Comparison of ENCODE assay signal across 12 mouse cellular contexts in genomic region chr4:43528487-43528886, GRCm38 (mm10). TPM values are rescaled to one million over a fixed set of nuclear protein-coding genes. Genes with fewer than 3 reads are reported as not detected.
DNase-seq lines count a peak whose midpoint lies in the region; ATAC-seq and TF ChIP-seq lines count a peak whose summit lies in the region.
"Had no signal": no experiment of that assay in that cellular context is flagged by ENCODE, and none has a peak within 500 bp of the region (broad histone marks: within the 10 kb centered on the region; RNA-seq: fewer than 3 reads in every experiment).

No protein-coding gene starts in this region.

- H3K36me3 ChIP-seq in intestine, postnatal 0 days (ENCODE audit: control insufficient read depth, insufficient read depth) = peaks cover 24% of the 10 kb centered on the region
- peaks cover 26% of the 10 kb centered on the region for H3K36me3 ChIP-seq in intestine, embryonic 15.5 days
- peaks cover 25% of the 10 kb centered on the region for H3K36me3 ChIP-seq in midbrain, postnatal 0 days (ENCODE audit: insufficient read depth, low read length)
- H3K36me3 ChIP-seq in midbrain, embryonic 11.5 days (ENCODE audit: control insufficient read depth, insufficient read depth, low read length) = peaks cover 10% of the 10 kb centered on the region
- H3K36me3 ChIP-seq in ES-E14 (ENCODE audit: control insufficient read depth, insufficient read depth, low read length, poor library complexity, severe bottlenecking) = peaks cover 24% of the 10 kb centered on the region

- H3K27ac ChIP-seq in intestine, postnatal 0 days (ENCODE audit: low read depth, low read length) = no peak overlapping the region
- no peak overlapping the region for H3K27ac ChIP-seq in intestine, embryonic 15.5 days
- no peak overlapping the region for H3K27ac ChIP-seq in midbrain, postnatal 0 days (ENCODE audit: low read depth, low read length)
- H3K27ac ChIP-seq in midbrain, embryonic 11.5 days (ENCODE audit: low read depth, low read length) = no peak overlapping the region
- no peak overlapping the region for H3K27ac ChIP-seq in ES-E14 (ENCODE audit: insufficient read depth, low read depth, low read length, poor library complexity, severe bottlenecking)
- H3K27ac ChIP-seq: liver, embryonic 13.5 days had no signal

- H3K4me2 ChIP-seq in intestine, postnatal 0 days (replicated peaks; ENCODE audit: low read depth) = no peak overlapping the region
- H3K4me2 ChIP-seq in intestine, embryonic 15.5 days (replicated peaks) = no peak overlapping the region
- no peak overlapping the region for H3K4me2 ChIP-seq in midbrain, postnatal 0 days (ENCODE audit: low read depth, low read length, poor library complexity, severe bottlenecking)
- no peak overlapping the region for H3K4me2 ChIP-seq in midbrain, embryonic 11.5 days
- H3K4me2 ChIP-seq: liver, embryonic 13.5 days had no signal

- H3K9me3 ChIP-seq in intestine, postnatal 0 days (ENCODE audit: control insufficient read depth) = no peaks in the 10 kb centered on the region
- 0 out of 2 replicates have a peak, but pooled peaks cover 3% of the 10 kb centered on the region for H3K9me3 ChIP-seq in intestine, embryonic 15.5 days
- H3K9me3 ChIP-seq in midbrain, postnatal 0 days (ENCODE audit: low read length) = no peaks in the 10 kb centered on the region
- H3K9me3 ChIP-seq in midbrain, embryonic 11.5 days (ENCODE audit: control insufficient read depth, low read length) = no peaks in the 10 kb centered on the region
- no peaks in the 10 kb centered on the region for H3K9me3 ChIP-seq in ES-E14 (ENCODE audit: control insufficient read depth, insufficient read depth, low read depth, low read length)
- H3K9me3 ChIP-seq: liver, embryonic 13.5 days had no signal

- H3K9ac ChIP-seq in intestine, postnatal 0 days (ENCODE audit: low read depth, low read length) = no peak overlapping the region
- no peak overlapping the region for H3K9ac ChIP-seq in intestine, embryonic 15.5 days
- H3K9ac ChIP-seq in midbrain, postnatal 0 days (replicated peaks; ENCODE audit: low read length, poor library complexity, severe bottlenecking) = no peak overlapping the region
- no peak overlapping the region for H3K9ac ChIP-seq in midbrain, embryonic 11.5 days (ENCODE audit: low read length)
- H3K9ac ChIP-seq in ES-E14 (ENCODE audit: insufficient read depth, low read depth, low read length, poor library complexity, severe bottlenecking) = no peak overlapping the region
- H3K9ac ChIP-seq: liver, embryonic 13.5 days had no signal

- H3K4me1 ChIP-seq in intestine, postnatal 0 days (replicated peaks; ENCODE audit: control insufficient read depth, insufficient read depth, low read length) = 0 out of 2 replicates have a peak, but pooled peaks cover 4% of the 10 kb centered on the region
- H3K4me1 ChIP-seq in intestine, embryonic 15.5 days (replicated peaks) = peaks cover 6% of the 10 kb centered on the region; the same call in 1 of the 2 replicates
- H3K4me1 ChIP-seq in midbrain, postnatal 0 days (ENCODE audit: insufficient read depth, low read length) = peaks cover 7% of the 10 kb centered on the region; the same call in 1 of the 2 replicates
- H3K4me1 ChIP-seq in midbrain, embryonic 11.5 days (ENCODE audit: control insufficient read depth, insufficient read depth, low read length) = peaks cover 12% of the 10 kb centered on the region; the same call in 1 of the 2 replicates
- H3K4me1 ChIP-seq in ES-E14 (ENCODE audit: control insufficient read depth in 2 of 2, insufficient read depth in 2 of 2, low read length in 2 of 2, poor library complexity in 1 of 2) = peaks cover 0 to 8% of the 10 kb centered on the region in 2 experiments; a peak in 2 of 4 replicates

- 78% methylated on average over 9 of the region's 9 CpGs for WGBS in intestine, postnatal 0 days
- 80% methylated on average over 9 of the region's 9 CpGs for WGBS in intestine, embryonic 15.5 days
- WGBS in midbrain, postnatal 0 days = 79% methylated on average over 9 of the region's 9 CpGs
- 77% methylated on average over 9 of the region's 9 CpGs for WGBS in midbrain, embryonic 11.5 days

- H3K27me3 ChIP-seq in intestine, postnatal 0 days (replicated peaks; ENCODE audit: control insufficient read depth, insufficient read depth, low read length) = peaks cover 6% of the 10 kb centered on the region; the same call in 1 of the 2 replicates
- H3K27me3 ChIP-seq in intestine, embryonic 15.5 days (replicated peaks) = no peaks in the 10 kb centered on the region; the same call in 1 of the 2 replicates
- peaks cover 4% of the 10 kb centered on the region; the same call in 1 of the 2 replicates for H3K27me3 ChIP-seq in midbrain, postnatal 0 days (ENCODE audit: insufficient read depth, low read length)
- peaks cover 22% of the 10 kb centered on the region for H3K27me3 ChIP-seq in midbrain, embryonic 11.5 days (ENCODE audit: control insufficient read depth, insufficient read depth, low read length)

- no peak for DNase-seq in midbrain, postnatal 0 days (ENCODE audit: low spot score)
- no peak for DNase-seq in midbrain, embryonic 11.5 days (ENCODE audit: low spot score, missing footprints)
- no peak for DNase-seq in ES-E14 (ENCODE audit: low read depth, low spot score)
- DNase-seq in thymus, postnatal 4 days = peak; percentile 62
- no peak for DNase-seq in ovary, postnatal 36 days (ENCODE audit: low spot score)
- DNase-seq: cerebellum, adult 9-10 months; heart, adult 18-20 months; liver, embryonic 13.5 days had no signal

- TF ChIP-seq CTCF in intestine, postnatal 0 days (IDR thresholded peaks at IDR 0.05; ENCODE audit: low read depth) = peak; percentile 44
- peak; percentile 44 for TF ChIP-seq CTCF in midbrain, postnatal 0 days (IDR thresholded peaks at IDR 0.05)

- ATAC-seq in intestine, postnatal 0 days = no peak
- ATAC-seq in intestine, embryonic 15.5 days = no peak
- no peak for ATAC-seq in midbrain, postnatal 0 days (ENCODE audit: low FRiP score)
- ATAC-seq in midbrain, embryonic 11.5 days (ENCODE audit: low FRiP score) = no peak
- ATAC-seq: inflammation-experienced regulatory T-cells, adult 6 months had no signal

- H3K4me3 ChIP-seq in intestine, postnatal 0 days (ENCODE audit: low read depth, low read length) = no peak overlapping the region
- H3K4me3 ChIP-seq in intestine, embryonic 15.5 days (replicated peaks) = no peak overlapping the region
- no peak overlapping the region for H3K4me3 ChIP-seq in midbrain, postnatal 0 days (ENCODE audit: low read depth, low read length)
- no peak overlapping the region for H3K4me3 ChIP-seq in midbrain, embryonic 11.5 days (ENCODE audit: low read depth, low read length)
- H3K4me3 ChIP-seq in ES-E14 (ENCODE audit: insufficient read depth in 1 of 2, low read depth in 1 of 2, low read length in 2 of 2, poor library complexity in 1 of 2, severe bottlenecking in 1 of 2) = no peak overlapping the region
- H3K4me3 ChIP-seq: liver, embryonic 13.5 days; megakaryocyte, embryonic 14.5 days had no signal

- in situ Hi-C loops in ES-E14 (cut with MboI; ENCODE audit: low sequenced_read_pairs in 2 of 2, unreplicated experiment in 2 of 2) = no loop called here

TF ChIP-seq in ES-E14, 5 proteins besides CTCF, POLR2A, EP300 and RAD21:
- TF ChIP-seq MAFK (IDR thresholded peaks at IDR 0.05; ENCODE audit: insufficient read depth, low read depth, low read length) (no peak), ZNF384 (IDR thresholded peaks at IDR 0.05; ENCODE audit: low read depth, low read length) (0 out of 2 replicates have a peak, but pooled peaks have one; percentile 35), ZC3H11A (IDR thresholded peaks at IDR 0.05; ENCODE audit: borderline replicate concordance, low read depth, low read length) (no peak)

RNA-seq across cellular contexts. Expression of gene Tpm2, which starts 4.9 kb away (rescaled TPM):
- 928 and 1,046 TPM in 2 replicates for polyA plus RNA-seq in intestine, postnatal 0 days (2015; fragmentation: Nextera tagmentation; extraction: Ambion mirVana)
- 510 and 514 TPM in 2 replicates for polyA plus RNA-seq in intestine, embryonic 15.5 days (2015; fragmentation: Nextera tagmentation; extraction: Ambion mirVana)
- total RNA-seq in midbrain, postnatal 0 days (2014; rRNA removed) = 1.5 and 3.1 TPM in 2 replicates
- polyA plus RNA-seq in midbrain, postnatal 0 days (2015; fragmentation: Nextera tagmentation; extraction: Ambion mirVana) = 6.2 and 6.6 TPM in 2 replicates
- polyA plus RNA-seq in midbrain, embryonic 11.5 days (2014; fragmentation: Nextera tagmentation; extraction: Ambion mirVana) = 44.0 and 51.8 TPM in 2 replicates
- 76.7 and 143 TPM in 2 replicates for total RNA-seq in ES-E14 (2012; rRNA removed)
- polyA plus RNA-seq: inflammation-experienced regulatory T-cells, adult 6 months had no signal

RNA-seq across cellular contexts. Expression of gene Car9, which starts 21.7 kb away (rescaled TPM):
- polyA plus RNA-seq in intestine, postnatal 0 days (2015; fragmentation: Nextera tagmentation; extraction: Ambion mirVana) = 4.8 and 5.4 TPM in 2 replicates
- 18.0 and 30.0 TPM in 2 replicates for polyA plus RNA-seq in intestine, embryonic 15.5 days (2015; fragmentation: Nextera tagmentation; extraction: Ambion mirVana)
- total RNA-seq in midbrain, postnatal 0 days (2014; rRNA removed) = 0.05 and 0.52 TPM in 2 replicates
- 0.69 and 1.1 TPM in 2 replicates for polyA plus RNA-seq in midbrain, postnatal 0 days (2015; fragmentation: Nextera tagmentation; extraction: Ambion mirVana)
- 0.07 TPM in 1 of 2 replicates, not detected in the other for polyA plus RNA-seq in midbrain, embryonic 11.5 days (2014; fragmentation: Nextera tagmentation; extraction: Ambion mirVana)
- total RNA-seq in ES-E14 (2012; rRNA removed) = 0.21 and 0.71 TPM in 2 replicates

RNA-seq across cellular contexts. Expression of gene Arhgef39, which starts 29.0 kb away (rescaled TPM):
- 10.3 and 12.3 TPM in 2 replicates for polyA plus RNA-seq in intestine, postnatal 0 days (2015; fragmentation: Nextera tagmentation; extraction: Ambion mirVana)
- 45.2 and 48.6 TPM in 2 replicates for polyA plus RNA-seq in intestine, embryonic 15.5 days (2015; fragmentation: Nextera tagmentation; extraction: Ambion mirVana)
- total RNA-seq in midbrain, postnatal 0 days (2014; rRNA removed) = 1.3 and 16.1 TPM in 2 replicates
- 2.3 and 2.8 TPM in 2 replicates for polyA plus RNA-seq in midbrain, postnatal 0 days (2015; fragmentation: Nextera tagmentation; extraction: Ambion mirVana)
- 32.4 and 40.2 TPM in 2 replicates for polyA plus RNA-seq in midbrain, embryonic 11.5 days (2014; fragmentation: Nextera tagmentation; extraction: Ambion mirVana)
- total RNA-seq in ES-E14 (2012; rRNA removed) = 32.1 and 44.0 TPM in 2 replicates

RNA-seq across cellular contexts. Expression of gene Creb3, which starts 33.6 kb away (rescaled TPM):
- polyA plus RNA-seq in intestine, postnatal 0 days (2015; fragmentation: Nextera tagmentation; extraction: Ambion mirVana) = 102 and 114 TPM in 2 replicates
- 62.7 and 69.5 TPM in 2 replicates for polyA plus RNA-seq in intestine, embryonic 15.5 days (2015; fragmentation: Nextera tagmentation; extraction: Ambion mirVana)
- total RNA-seq in midbrain, postnatal 0 days (2014; rRNA removed) = 45.4 and 50.4 TPM in 2 replicates
- 85.2 and 91.2 TPM in 2 replicates for polyA plus RNA-seq in midbrain, postnatal 0 days (2015; fragmentation: Nextera tagmentation; extraction: Ambion mirVana)
- 46.4 and 54.5 TPM in 2 replicates for polyA plus RNA-seq in midbrain, embryonic 11.5 days (2014; fragmentation: Nextera tagmentation; extraction: Ambion mirVana)
- 51.0 and 55.2 TPM in 2 replicates for total RNA-seq in ES-E14 (2012; rRNA removed)

RNA-seq across cellular contexts. Expression of gene Tln1, which starts 34.0 kb away (rescaled TPM):
- 41.6 and 47.7 TPM in 2 replicates for polyA plus RNA-seq in intestine, postnatal 0 days (2015; fragmentation: Nextera tagmentation; extraction: Ambion mirVana)
- 61.4 and 61.9 TPM in 2 replicates for polyA plus RNA-seq in intestine, embryonic 15.5 days (2015; fragmentation: Nextera tagmentation; extraction: Ambion mirVana)
- 41.3 and 44.4 TPM in 2 replicates for total RNA-seq in midbrain, postnatal 0 days (2014; rRNA removed)
- 72.4 and 75.7 TPM in 2 replicates for polyA plus RNA-seq in midbrain, postnatal 0 days (2015; fragmentation: Nextera tagmentation; extraction: Ambion mirVana)
- polyA plus RNA-seq in midbrain, embryonic 11.5 days (2014; fragmentation: Nextera tagmentation; extraction: Ambion mirVana) = 38.4 and 40.4 TPM in 2 replicates
- 78.1 and 105 TPM in 2 replicates for total RNA-seq in ES-E14 (2012; rRNA removed)
